Mouse (Mus musculus) inflammation-experienced regulatory T-cells, adult 16 weeks (primary cell): ENCODE results near the gene Elof1. TPM values are rescaled to one million over a fixed set of nuclear protein-coding genes. Genes with fewer than 3 reads are reported as not detected.

Source experiments
- polyA plus RNA-seq: library from polyadenylated mRNA; unstranded; fragments of 100-300 nt; shearing (Covaris generic); gene quantifications from one replicate; pipeline ENCODE4 v1.2.1, GENCODE M21; 2017

The Elof1 gene
- 93.2 TPM for polyA plus RNA-seq

GRCm38 (mm10) chr9:22116740-22117426, at the start of gene Elof1:
Gene Elof1, minus strand, starts transcription at chr9:22117172.

DNA sequence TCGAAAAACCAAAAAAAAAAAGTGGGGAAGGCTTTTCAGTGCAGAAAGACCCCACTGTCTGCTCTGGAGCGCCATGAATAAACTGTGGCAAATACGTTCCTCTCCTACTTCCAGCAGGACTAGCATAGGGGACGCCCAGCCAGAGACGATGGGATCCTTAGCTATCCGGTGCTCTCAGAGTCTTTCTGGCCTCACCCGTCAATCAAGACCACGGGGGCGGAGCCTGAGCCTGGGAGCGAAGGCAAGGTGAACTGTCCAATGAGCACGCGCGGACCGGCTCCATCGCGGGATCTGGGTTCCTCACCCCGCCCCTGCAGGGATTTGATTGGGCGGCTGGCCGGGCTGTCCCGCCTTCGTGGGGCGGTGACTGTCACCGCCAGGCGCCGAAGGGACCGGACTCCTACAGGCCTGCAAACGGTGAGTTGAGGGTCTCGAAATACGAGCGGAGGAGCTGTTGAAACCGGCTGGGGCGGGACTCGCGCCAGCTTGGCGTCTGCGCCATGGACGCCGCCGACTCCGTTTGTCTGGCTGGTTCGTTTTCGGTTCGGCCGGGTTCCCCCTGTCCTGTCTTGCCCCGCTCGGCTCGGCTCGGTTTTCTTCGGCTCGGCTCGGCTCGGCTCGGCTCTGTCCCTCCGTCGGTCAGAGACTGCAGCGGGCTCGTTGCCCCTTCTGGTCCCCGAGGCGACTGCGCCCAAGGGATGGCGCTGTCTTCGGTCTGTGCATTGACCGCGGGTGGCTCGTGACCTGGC, 39.7 kb upstream of the Elof1 start, which contains the start of gene Pigyl:
Gene Pigyl, plus strand, starts transcription at position 350 of the 749 bp plus-strand sequence.

GRCm38 (mm10) chr9:22135644-22136390, 18.8 kb upstream of the Elof1 start, which contains the start of gene Acp5:
Gene Acp5, minus strand, starts transcription at chr9:22135711.

GRCm38 (mm10) chr9:22098993-22099696, 17.8 kb downstream of the Elof1 start, which contains the start of gene Cnn1:
Gene Cnn1, plus strand, starts transcription at chr9:22099216.

GRCm38 (mm10) chr9:22085022-22085834, 31.7 kb downstream of the Elof1 start, which contains the start of gene Ecsit:
Gene Ecsit, minus strand, starts transcription at chr9:22085438.

GRCm38 (mm10) chr9:22070791-22071573, 46.0 kb downstream of the Elof1 start, which contains the start of the genes Gm49318 and Zfp653:
Gene Gm49318, minus strand, starts transcription at chr9:22071259.
Gene Zfp653, minus strand, starts transcription at chr9:22071376.

Other genes starting within 250 kb of the Elof1 start
- 17.7 TPM for gene Rab3d, start 199.0 kb downstream of the Elof1 start, polyA plus RNA-seq
- gene Ccdc159, start 189.7 kb downstream of the Elof1 start, polyA plus RNA-seq = 0.46 TPM
- gene Tmem205, start 189.6 kb downstream of the Elof1 start, polyA plus RNA-seq = 10.4 TPM
- gene Plppr2, start 180.1 kb downstream of the Elof1 start, polyA plus RNA-seq = 2.4 TPM
- 10.9 TPM for gene Swsap1, start 161.4 kb downstream of the Elof1 start, polyA plus RNA-seq
- gene Epor, start 153.7 kb downstream of the Elof1 start, polyA plus RNA-seq = 0.94 TPM
- gene Rgl3, start 127.7 kb downstream of the Elof1 start, polyA plus RNA-seq = 0.20 TPM
- not detected for gene Ccdc151, start 114.5 kb downstream of the Elof1 start, polyA plus RNA-seq
- gene Prkcsh, start 114.4 kb downstream of the Elof1 start, polyA plus RNA-seq = 93.9 TPM
- not detected for gene Elavl3, start 65.1 kb downstream of the Elof1 start, polyA plus RNA-seq
- gene Gm49318, start 45.9 kb downstream of the Elof1 start, polyA plus RNA-seq = not detected
- gene Zfp653, start 45.8 kb downstream of the Elof1 start, polyA plus RNA-seq = 8.2 TPM
- 50.8 TPM for gene Ecsit, start 31.7 kb downstream of the Elof1 start, polyA plus RNA-seq
- not detected for gene Cnn1, start 18.0 kb downstream of the Elof1 start, polyA plus RNA-seq
- 253 TPM for gene Acp5, start 18.5 kb upstream of the Elof1 start, polyA plus RNA-seq
- 45.4 TPM for gene Pigyl, start 39.7 kb upstream of the Elof1 start, polyA plus RNA-seq
- not detected for gene Zfp872, start 70.9 kb upstream of the Elof1 start, polyA plus RNA-seq
- gene Zfp809, start 108.5 kb upstream of the Elof1 start, polyA plus RNA-seq = 55.7 TPM
- gene Zfp599, start 142.7 kb upstream of the Elof1 start, polyA plus RNA-seq = 7.4 TPM
- gene Zfp810, start 190.5 kb upstream of the Elof1 start, polyA plus RNA-seq = 18.0 TPM